ENCODE assay signal across 10 mouse cellular contexts in the genomic region with DNA sequence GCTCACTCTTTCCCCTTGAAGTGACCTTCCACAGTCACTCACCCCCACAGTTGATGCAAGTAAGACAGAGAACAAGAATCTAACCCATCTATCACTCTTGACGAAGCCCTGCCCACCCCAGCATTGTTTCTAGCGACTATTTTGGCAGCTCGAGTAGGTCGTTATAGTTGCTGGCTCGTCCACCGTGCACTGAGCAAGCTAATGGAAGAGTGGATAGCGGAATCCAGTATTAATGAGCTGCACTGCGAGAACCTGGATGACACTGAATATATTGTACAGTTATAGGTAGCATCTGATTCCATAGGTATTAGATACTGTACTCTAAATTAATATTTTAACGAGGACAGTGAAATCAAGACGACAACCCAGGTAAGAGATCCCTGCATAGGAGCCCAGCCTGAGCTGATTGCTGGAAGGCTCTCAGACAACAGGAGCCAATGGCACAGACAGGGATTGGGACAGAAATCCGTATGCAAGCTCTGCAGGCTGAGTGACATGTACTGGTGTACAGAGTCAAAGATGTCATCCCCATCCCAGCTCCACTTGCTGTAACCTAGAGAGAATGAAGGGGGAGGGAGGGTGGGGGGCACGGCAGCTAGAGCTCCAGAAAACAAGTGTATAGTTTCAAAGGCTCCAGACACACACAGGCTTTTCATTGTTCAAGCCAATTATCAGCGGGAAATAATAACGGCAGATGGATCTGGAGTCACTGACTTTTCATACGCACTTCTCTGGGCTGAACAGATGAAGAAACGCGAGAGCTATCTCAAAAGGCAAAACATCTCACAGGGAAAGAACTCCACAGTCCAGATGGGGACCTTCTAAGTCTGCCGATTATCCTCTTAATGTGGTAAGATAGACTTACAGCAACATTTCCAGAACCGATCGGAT.
A peak's percentile ranks its signal among the peaks of the same experiment; 100 is the strongest.
DNase-seq lines count a peak whose midpoint lies in the region; ATAC-seq and TF ChIP-seq lines count a peak whose summit lies in the region.
"Had no signal": no experiment of that assay in that cellular context is flagged by ENCODE, and none has a peak within 500 bp of the region (broad histone marks: within the 10 kb centered on the region; RNA-seq: fewer than 3 reads in every experiment).

No protein-coding gene starts in this region.

- H3K27ac ChIP-seq in forebrain, embryonic 11.5 days (ENCODE audit: low read depth, low read length), result no peak overlapping the region
- no peak overlapping the region for H3K27ac ChIP-seq in forebrain, embryonic 10.5 days
- no peak overlapping the region for H3K27ac ChIP-seq in hindbrain, embryonic 15.5 days (replicated peaks)
- no peak overlapping the region for H3K27ac ChIP-seq in midbrain, postnatal 0 days (ENCODE audit: low read depth, low read length)

- H3K36me3 ChIP-seq in forebrain, embryonic 11.5 days (ENCODE audit: control insufficient read depth, insufficient read depth, low read length), result no peaks in the 10 kb centered on the region
- H3K36me3 ChIP-seq in forebrain, embryonic 10.5 days (replicated peaks), result no peaks in the 10 kb centered on the region
- H3K36me3 ChIP-seq in hindbrain, embryonic 15.5 days, result no peaks in the 10 kb centered on the region
- H3K36me3 ChIP-seq in midbrain, postnatal 0 days (ENCODE audit: insufficient read depth, low read length), result no peaks in the 10 kb centered on the region

- no peak for TF ChIP-seq CTCF in midbrain, postnatal 0 days (IDR thresholded peaks at IDR 0.05)

- no peak overlapping the region for H3K9ac ChIP-seq in forebrain, embryonic 11.5 days (ENCODE audit: low read length)
- H3K9ac ChIP-seq in hindbrain, embryonic 15.5 days, result no peak overlapping the region
- H3K9ac ChIP-seq in midbrain, postnatal 0 days (replicated peaks; ENCODE audit: low read length, poor library complexity, severe bottlenecking), result no peak overlapping the region

- no peaks in the 10 kb centered on the region for H3K9me3 ChIP-seq in forebrain, embryonic 11.5 days (ENCODE audit: control insufficient read depth, low read length)
- no peaks in the 10 kb centered on the region for H3K9me3 ChIP-seq in forebrain, embryonic 10.5 days
- H3K9me3 ChIP-seq in hindbrain, embryonic 15.5 days, result no peaks in the 10 kb centered on the region
- H3K9me3 ChIP-seq in midbrain, postnatal 0 days (ENCODE audit: low read length), result no peaks in the 10 kb centered on the region

- peaks cover 35% of the 10 kb centered on the region for H3K4me1 ChIP-seq in forebrain, embryonic 11.5 days (replicated peaks; ENCODE audit: control insufficient read depth, insufficient read depth, low read length)
- peaks cover 82% of the 10 kb centered on the region for H3K4me1 ChIP-seq in forebrain, embryonic 10.5 days
- peaks cover 33% of the 10 kb centered on the region for H3K4me1 ChIP-seq in hindbrain, embryonic 15.5 days (replicated peaks)
- H3K4me1 ChIP-seq in midbrain, postnatal 0 days (ENCODE audit: insufficient read depth, low read length), result peaks cover 5% of the 10 kb centered on the region; the same call in 1 of the 2 replicates

- 55% methylated on average over 20 of the region's 20 CpGs for WGBS in forebrain, embryonic 11.5 days
- WGBS in forebrain, embryonic 10.5 days, result 67% methylated on average over 20 of the region's 20 CpGs
- WGBS in hindbrain, embryonic 15.5 days, result 38% methylated on average over 20 of the region's 20 CpGs
- WGBS in midbrain, postnatal 0 days, result 58% methylated on average over 20 of the region's 20 CpGs

- DNase-seq in forebrain, embryonic 11.5 days (ENCODE audit: low spot score), result no peak
- no peak for DNase-seq in forebrain, embryonic 10.5 days (ENCODE audit: extremely low spot score, low spot score)
- DNase-seq in retina, postnatal 1 day, result peak; percentile 54
- DNase-seq in retina, embryonic 14.5 days (ENCODE audit: low spot score), result no peak
- DNase-seq in midbrain, postnatal 0 days (ENCODE audit: low spot score), result peak; percentile 38
- DNase-seq in spleen, adult 18-20 months, result no peak
- no peak for DNase-seq in ovary, adult 18-20 months (ENCODE audit: low spot score)
- DNase-seq: kidney, postnatal 10 days had no signal

- peaks cover 2% of the 10 kb centered on the region; the same call in 1 of the 2 replicates for H3K27me3 ChIP-seq in forebrain, embryonic 11.5 days (ENCODE audit: control insufficient read depth, insufficient read depth, low read length)
- peaks cover 12% of the 10 kb centered on the region for H3K27me3 ChIP-seq in forebrain, embryonic 10.5 days (ENCODE audit: poor library complexity, severe bottlenecking)
- 0 out of 2 replicates have a peak, but pooled peaks cover 3% of the 10 kb centered on the region for H3K27me3 ChIP-seq in hindbrain, embryonic 15.5 days
- H3K27me3 ChIP-seq in midbrain, postnatal 0 days (ENCODE audit: insufficient read depth, low read length), result no peaks in the 10 kb centered on the region

- no peak overlapping the region for H3K4me2 ChIP-seq in forebrain, embryonic 11.5 days (ENCODE audit: low read depth, low read length, severe bottlenecking)
- H3K4me2 ChIP-seq in hindbrain, embryonic 15.5 days, result no peak overlapping the region
- H3K4me2 ChIP-seq in midbrain, postnatal 0 days (ENCODE audit: low read depth, low read length, poor library complexity, severe bottlenecking), result no peak overlapping the region

- peak; percentile 9; the same call in 1 of the 2 replicates for ATAC-seq in forebrain, embryonic 11.5 days (replicated peaks; ENCODE audit: low FRiP score)
- ATAC-seq in hindbrain, embryonic 15.5 days (ENCODE audit: low FRiP score, low read depth), result peak; percentile 45; the same call in 1 of the 2 replicates
- ATAC-seq in midbrain, postnatal 0 days (ENCODE audit: low FRiP score), result no peak

- no peak overlapping the region for H3K4me3 ChIP-seq in forebrain, embryonic 11.5 days (ENCODE audit: low read depth, low read length)
- no peak overlapping the region for H3K4me3 ChIP-seq in forebrain, embryonic 10.5 days
- no peak overlapping the region for H3K4me3 ChIP-seq in hindbrain, embryonic 15.5 days
- H3K4me3 ChIP-seq in midbrain, postnatal 0 days (ENCODE audit: low read depth, low read length), result no peak overlapping the region
- H3K4me3 ChIP-seq: erythroblast, embryonic 14.5 days had no signal

Comparison
In these comparisons a context has a peak if more than half of its experiments do, and no peak if none do; other contexts are left out.
1. DNase-seq: peak in retina, postnatal 1 day (single experiment) and midbrain, postnatal 0 days (single experiment); none in forebrain, embryonic 11.5 days (single experiment), forebrain, embryonic 10.5 days (single experiment), retina, embryonic 14.5 days (single experiment), spleen, adult 18-20 months (0 of 2) and ovary, adult 18-20 months (single experiment).